Mouse (Mus musculus) hindbrain, embryonic 13.5 days (tissue): ENCODE data around the gene Gpr176. TPM values are rescaled to one million over a fixed set of nuclear protein-coding genes. Genes with fewer than 3 reads are reported as not detected.

Experiments
- ATAC-seq: fragments of 200-750 bp; cut with Nextera tagmentation; 2 replicates; pipeline ENCODE4 v1.8.0; 2017; ENCODE audit warnings: moderate TSS enrichment; ENCODE audit not compliant: low FRiP score
- H3K27ac ChIP-seq: fragments of 300-500 bp; sonication (generic); 2 replicates; pipeline ENCODE4 v1.5.1; 2015; ENCODE audit warnings: inconsistent platforms, mild to moderate bottlenecking, moderate library complexity
- H3K27me3 ChIP-seq: fragments of 300-500 bp; sonication (generic); 2 replicates; pipeline ENCODE4 v1.6.1; 2015; ENCODE audit warnings: mild to moderate bottlenecking, inconsistent platforms
- H3K36me3 ChIP-seq: fragments of 300-500 bp; sonication (generic); 2 replicates; pipeline ENCODE4 v1.6.1; 2015; ENCODE audit warnings: mild to moderate bottlenecking, inconsistent platforms
- H3K4me1 ChIP-seq: fragments of 300-500 bp; sonication (generic); replicated peaks from 2 replicates; pipeline ENCODE4 v1.6.1; 2015; ENCODE audit warnings: inconsistent platforms
- H3K4me2 ChIP-seq: fragments of 300-500 bp; sonication (generic); 2 replicates; pipeline ENCODE4 v1.6.1; 2015; ENCODE audit warnings: inconsistent platforms, mild to moderate bottlenecking, moderate library complexity
- H3K4me3 ChIP-seq: fragments of 300-500 bp; sonication (generic); 2 replicates; pipeline ENCODE4 v1.5.1; 2015; ENCODE audit warnings: mild to moderate bottlenecking, inconsistent platforms
- H3K9ac ChIP-seq: fragments of 300-500 bp; sonication (generic); 2 replicates; pipeline ENCODE4 v1.6.1; 2015; ENCODE audit warnings: mild to moderate bottlenecking, inconsistent platforms
- H3K9me3 ChIP-seq: fragments of 300-500 bp; sonication (generic); 2 replicates; pipeline ENCODE4 v1.6.1; 2016; ENCODE audit warnings: inconsistent platforms
- WGBS: fragments of 180-500 bp; shearing (Covaris S2); methylation state at CpG from one replicate; pipeline ENCODE4 v1.1.7; 2015; 5-methylcytosine and 5-hydroxymethylcytosine counted together
- polyA plus RNA-seq: library from polyadenylated mRNA; unstranded; fragments of >200 nt; fragmentation: Nextera tagmentation; extraction: Ambion mirVana; gene quantifications from 2 replicates; pipeline ENCODE4 v1.2.1, GENCODE M21; 2015

Gpr176 gene
- polyA plus RNA-seq, 1 experiment from 2014 or later, result 2.8 TPM

DNA sequence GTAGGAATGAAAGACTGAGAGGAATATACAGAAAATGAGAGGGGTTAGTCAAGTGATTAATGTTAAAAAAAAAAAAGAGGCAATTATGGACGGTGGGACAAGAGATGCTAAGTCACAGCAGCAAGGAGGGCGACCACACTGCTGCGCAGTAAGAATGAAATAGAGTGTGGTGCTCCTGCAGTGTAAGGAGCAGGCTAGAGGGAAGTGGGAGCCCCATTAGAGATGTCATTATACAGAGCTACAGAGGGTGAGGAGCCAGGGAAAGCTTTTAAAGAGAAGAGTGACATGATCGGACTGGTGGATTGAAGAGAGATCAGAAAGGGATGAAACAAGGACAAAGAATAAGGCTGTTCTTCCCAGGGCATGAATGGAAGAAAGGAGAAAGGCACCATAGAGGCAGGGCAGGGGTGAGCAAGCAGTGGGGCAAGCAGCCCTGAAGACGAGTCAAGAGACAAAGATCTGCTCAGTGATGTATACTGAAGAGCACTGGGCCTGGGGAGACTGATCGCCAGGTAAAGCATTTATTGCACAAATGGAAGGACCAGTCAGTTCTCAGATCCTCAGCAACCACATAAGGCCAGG, 18.0 kb downstream of the Gpr176 start:
- Histone ChIP-seq H3K4me3 (no peak overlapping the region), H3K27me3 (no peaks in the 10 kb centered on the region), H3K36me3 (no peaks in the 10 kb centered on the region), H3K4me1 (peaks cover 14% of the 10 kb centered on the region), H3K9ac (no peak overlapping the region), H3K4me2 (no peak overlapping the region), H3K27ac (no peak overlapping the region), H3K9me3 (no peaks in the 10 kb centered on the region)
- no peak for ATAC-seq
- 39% methylated on average over 6 of the region's 6 CpGs for WGBS

DNA sequence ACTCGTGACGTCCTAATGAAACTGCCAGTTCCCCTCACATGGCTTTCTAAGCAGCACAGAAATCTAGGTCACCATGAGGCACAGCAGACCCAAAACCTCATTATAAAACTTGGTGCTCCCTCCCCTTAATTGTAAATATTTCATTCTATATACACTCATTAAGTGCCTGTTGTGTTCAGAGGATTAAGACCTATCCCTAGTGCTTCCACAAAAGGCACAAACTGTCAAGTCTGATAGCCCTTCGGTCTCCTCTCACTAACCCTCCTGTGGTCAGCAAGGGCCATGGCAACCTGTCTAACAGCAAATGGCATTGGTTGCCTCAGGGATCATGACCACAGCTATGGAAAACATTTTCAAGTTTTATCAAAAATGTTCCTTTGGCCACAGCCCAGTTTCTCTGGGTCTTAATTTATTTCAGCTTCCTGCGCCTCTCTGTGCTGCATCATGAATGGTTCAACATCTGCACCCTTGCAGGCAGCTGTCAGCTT, 19.3 kb downstream of the Gpr176 start:
- Histone ChIP-seq H3K4me2 (no peak overlapping the region), H3K4me1 (peaks cover 14% of the 10 kb centered on the region), H3K27ac (no peak overlapping the region), H3K9ac (no peak overlapping the region), H3K36me3 (no peaks in the 10 kb centered on the region), H3K4me3 (no peak overlapping the region), H3K9me3 (no peaks in the 10 kb centered on the region), H3K27me3 (no peaks in the 10 kb centered on the region)
- 52% methylated on average over 4 of the region's 4 CpGs for WGBS
- ATAC-seq, result no peak; the same call in 1 of the 2 replicates

DNA sequence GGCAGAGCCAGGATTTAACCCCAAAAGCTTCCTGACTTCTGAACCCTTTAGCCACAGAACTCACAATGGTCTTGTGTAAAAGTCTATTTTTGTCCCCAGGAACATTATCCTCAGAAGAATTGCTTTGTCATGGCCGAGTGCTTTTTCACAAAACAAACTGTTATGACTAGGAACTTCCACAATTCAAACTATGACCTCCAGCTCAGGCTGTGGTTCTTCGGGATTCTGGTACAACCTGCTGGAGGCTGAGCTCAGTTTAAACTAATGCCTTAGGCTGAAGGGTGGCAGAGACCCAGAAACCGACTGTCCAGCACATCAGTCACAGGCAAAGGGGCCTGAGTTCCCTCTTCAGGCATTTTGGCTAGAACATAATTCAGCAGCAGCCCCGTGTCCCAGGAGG, 19.7 kb downstream of the Gpr176 start:
- Histone ChIP-seq H3K36me3 (no peaks in the 10 kb centered on the region), H3K4me1 (peaks cover 14% of the 10 kb centered on the region), H3K27me3 (no peaks in the 10 kb centered on the region), H3K9me3 (no peaks in the 10 kb centered on the region), H3K9ac (no peak overlapping the region), H3K4me2 (no peak overlapping the region), H3K4me3 (no peak overlapping the region), H3K27ac (no peak overlapping the region)
- ATAC-seq, result no peak
- WGBS, result 28% methylated on average over 4 of the region's 4 CpGs

DNA sequence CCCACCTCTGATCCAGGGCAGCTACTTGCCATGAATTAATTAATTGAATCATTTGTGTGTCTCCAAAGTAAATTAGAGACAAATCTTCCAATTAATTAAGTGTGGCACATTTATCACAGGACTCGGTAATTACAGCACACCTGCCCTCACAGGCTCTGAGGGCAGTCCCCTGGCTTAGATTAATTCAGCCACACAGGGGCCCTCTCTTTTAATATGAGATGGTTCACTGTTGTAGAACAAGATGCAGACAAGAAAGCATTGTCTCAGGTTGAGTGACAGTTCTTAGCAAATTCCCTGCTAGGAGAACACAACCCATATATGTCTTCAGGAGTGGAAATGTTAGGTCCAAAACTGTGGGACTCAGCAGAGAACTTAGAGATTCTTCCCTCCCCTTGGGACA, 27.7 kb downstream of the Gpr176 start:
- ATAC-seq, result no peak
- 21% methylated on average over 1 of the region's 1 CpGs for WGBS

DNA sequence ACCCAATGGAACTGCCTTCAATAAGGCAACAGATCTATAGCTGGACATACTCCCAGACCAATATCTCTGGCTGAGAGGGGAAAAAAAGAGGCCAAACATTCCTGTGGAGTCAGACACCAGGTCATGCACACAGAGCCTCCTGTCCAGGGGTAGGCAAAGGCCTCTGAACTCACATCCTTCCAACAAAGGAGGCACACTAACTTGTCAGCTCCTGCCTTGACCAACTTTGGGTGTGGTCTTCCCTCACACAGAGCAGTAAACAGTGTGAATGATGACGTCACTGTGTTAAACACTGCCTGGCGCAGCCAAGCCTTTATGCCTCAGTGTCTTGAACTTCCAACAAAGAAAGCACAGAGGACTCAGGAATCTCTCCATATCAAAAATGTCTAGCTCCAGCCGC, 29.3 kb downstream of the Gpr176 start:
- no peak overlapping the region for H3K4me2 ChIP-seq
- H3K9ac ChIP-seq, result no peak overlapping the region
- H3K36me3 ChIP-seq, result no peaks in the 10 kb centered on the region
- 0 out of 2 replicates have a peak, but pooled peaks cover 4% of the 10 kb centered on the region for H3K27me3 ChIP-seq
- H3K4me1 ChIP-seq, result 0 out of 2 replicates have a peak, but pooled peaks cover 7% of the 10 kb centered on the region
- no peak for ATAC-seq
- no peak overlapping the region for H3K27ac ChIP-seq
- H3K4me3 ChIP-seq, result no peak overlapping the region
- WGBS, result 77% methylated on average over 3 of the region's 3 CpGs
- H3K9me3 ChIP-seq, result no peaks in the 10 kb centered on the region

More for the DNA sequence above, 27.7 kb downstream of the Gpr176 start:
- Histone ChIP-seq H3K36me3 (no peaks in the 10 kb centered on the region), H3K9ac (no peak overlapping the region), H3K9me3 (no peaks in the 10 kb centered on the region), H3K4me3 (no peak overlapping the region), H3K4me2 (no peak overlapping the region), H3K27me3 (0 out of 2 replicates have a peak, but pooled peaks cover 4% of the 10 kb centered on the region), H3K4me1 (0 out of 2 replicates have a peak, but pooled peaks cover 7% of the 10 kb centered on the region), H3K27ac (no peak overlapping the region)

DNA sequence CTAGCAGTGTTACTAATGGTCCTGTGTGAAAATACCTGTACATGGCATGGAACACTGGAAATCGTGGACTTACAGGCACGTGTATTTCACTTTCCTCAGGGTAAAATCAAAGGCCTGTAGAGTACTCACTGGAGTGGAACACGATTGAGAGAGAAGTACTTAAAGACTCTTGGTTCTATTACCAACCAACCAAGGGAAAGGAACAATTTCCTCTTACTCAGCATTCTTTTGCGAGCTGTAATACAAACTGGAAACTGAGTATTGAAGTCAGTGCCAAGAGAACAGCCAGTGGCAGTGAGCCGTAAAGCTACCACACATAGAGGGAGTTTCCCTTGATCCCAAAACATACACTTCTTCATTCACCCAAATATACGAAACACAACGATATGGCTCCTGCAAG, 31.9 kb downstream of the Gpr176 start:
- no peak overlapping the region for H3K4me3 ChIP-seq
- 0 out of 2 replicates have a peak, but pooled peaks cover 7% of the 10 kb centered on the region for H3K4me1 ChIP-seq
- ATAC-seq, result no peak
- H3K9me3 ChIP-seq, result no peaks in the 10 kb centered on the region
- WGBS, result 87% methylated on average over 7 of the region's 7 CpGs
- H3K27ac ChIP-seq, result no peak overlapping the region
- no peak overlapping the region for H3K9ac ChIP-seq
- H3K36me3 ChIP-seq, result no peaks in the 10 kb centered on the region
- H3K27me3 ChIP-seq, result 0 out of 2 replicates have a peak, but pooled peaks cover 4% of the 10 kb centered on the region
- no peak overlapping the region for H3K4me2 ChIP-seq

DNA sequence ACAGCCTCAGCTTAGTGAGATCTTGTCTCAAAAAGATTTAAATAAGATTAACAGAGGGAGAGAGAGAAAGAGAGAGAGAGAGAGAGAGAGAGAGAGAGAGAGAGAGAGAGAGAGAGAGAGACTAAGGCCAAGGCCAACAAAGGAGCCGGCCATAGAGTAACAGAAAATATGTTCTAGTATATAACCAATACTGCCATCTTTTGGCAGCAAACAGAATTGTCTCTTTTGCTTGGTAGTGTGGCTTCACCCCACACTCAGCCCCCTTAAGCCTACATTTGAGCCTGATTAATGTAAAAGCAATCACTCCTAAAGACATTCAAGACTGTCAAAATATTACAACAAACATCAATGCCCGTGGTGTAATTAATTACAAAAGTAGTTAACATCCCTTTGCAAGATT, 37.1 kb downstream of the Gpr176 start:
- Histone ChIP-seq H3K27ac (no peak overlapping the region), H3K27me3 (no peaks in the 10 kb centered on the region), H3K4me2 (no peak overlapping the region), H3K4me3 (no peak overlapping the region), H3K36me3 (no peaks in the 10 kb centered on the region), H3K9me3 (no peaks in the 10 kb centered on the region), H3K4me1 (no peaks in the 10 kb centered on the region), H3K9ac (no peak overlapping the region)
- ATAC-seq, result no peak
- WGBS, result 43% methylated on average over 2 of the region's 2 CpGs

DNA sequence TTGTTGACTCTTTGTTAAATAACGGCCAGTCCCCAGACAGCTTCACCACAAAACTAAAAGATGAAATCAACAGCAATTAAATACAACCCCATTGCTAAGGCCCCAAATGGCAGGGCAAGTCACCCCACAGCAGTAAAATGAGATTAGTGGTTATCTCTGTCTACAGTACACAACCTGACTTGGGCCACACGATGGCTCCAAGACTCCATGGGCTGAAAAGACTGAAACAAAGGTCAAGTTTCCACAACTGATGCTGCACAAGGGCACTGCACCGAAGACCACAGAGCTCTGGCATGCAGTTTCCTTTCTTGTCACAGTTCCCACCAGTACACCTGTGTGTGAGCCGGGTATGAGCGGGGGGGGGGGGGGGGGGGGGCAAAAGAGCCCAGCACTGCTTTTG, 50.6 kb downstream of the Gpr176 start:
- no peaks in the 10 kb centered on the region for H3K9me3 ChIP-seq
- WGBS, result 82% methylated on average over 4 of the region's 5 CpGs
- H3K9ac ChIP-seq, result no peak overlapping the region
- H3K4me1 ChIP-seq, result peaks cover 24% of the 10 kb centered on the region
- H3K27ac ChIP-seq, result no peak overlapping the region
- ATAC-seq, result no peak
- H3K27me3 ChIP-seq, result no peaks in the 10 kb centered on the region
- H3K4me3 ChIP-seq, result no peak overlapping the region
- no peak overlapping the region for H3K4me2 ChIP-seq
- H3K36me3 ChIP-seq, result no peaks in the 10 kb centered on the region

DNA sequence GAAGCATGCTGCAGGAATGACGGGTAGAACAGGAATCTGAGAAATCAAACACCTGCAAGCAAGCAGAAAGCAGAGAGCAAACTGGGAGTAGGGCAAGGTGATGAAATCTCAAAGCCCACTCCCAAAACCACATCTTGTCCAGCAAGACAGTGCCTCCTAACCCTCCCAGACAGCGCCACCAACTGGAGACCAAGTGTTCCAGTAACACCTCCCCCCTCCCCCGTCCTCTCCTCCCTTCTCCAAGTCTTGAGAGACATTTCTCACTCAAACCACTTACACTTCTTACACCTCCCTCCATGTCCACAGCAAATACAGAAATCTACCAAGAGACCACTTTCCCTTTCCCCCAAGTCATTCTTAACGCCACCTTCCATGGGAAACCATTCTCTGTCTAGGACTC, 51.4 kb downstream of the Gpr176 start:
- Histone ChIP-seq H3K27ac (no peak overlapping the region), H3K9ac (no peak overlapping the region), H3K36me3 (no peaks in the 10 kb centered on the region), H3K4me3 (no peak overlapping the region), H3K4me2 (no peak overlapping the region), H3K9me3 (no peaks in the 10 kb centered on the region), H3K4me1 (peaks cover 24% of the 10 kb centered on the region), H3K27me3 (no peaks in the 10 kb centered on the region)
- 71% methylated on average over 4 of the region's 4 CpGs for WGBS
- ATAC-seq, result no peak

DNA sequence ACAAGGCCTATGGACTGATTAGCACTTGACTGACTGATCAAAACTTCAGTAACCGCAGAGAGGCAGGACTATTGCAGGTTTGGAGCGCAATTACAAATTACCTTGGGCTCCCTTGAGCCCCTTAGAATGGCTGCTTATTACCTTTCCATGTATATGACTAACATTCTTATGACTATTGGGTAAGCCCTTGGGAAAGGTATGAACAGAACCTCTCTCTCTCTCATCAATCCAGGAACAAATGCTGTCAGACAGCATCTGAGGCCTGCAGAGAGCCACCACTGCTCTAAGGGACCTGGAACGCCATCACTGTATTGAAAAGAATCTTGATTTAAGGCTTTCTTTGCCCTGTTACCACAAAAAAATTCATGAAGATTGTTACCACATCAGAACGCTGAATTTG, 52.1 kb downstream of the Gpr176 start:
- Histone ChIP-seq H3K4me1 (peaks cover 24% of the 10 kb centered on the region), H3K4me3 (no peak overlapping the region), H3K27me3 (no peaks in the 10 kb centered on the region), H3K9ac (no peak overlapping the region), H3K27ac (no peak overlapping the region), H3K36me3 (no peaks in the 10 kb centered on the region), H3K4me2 (no peak overlapping the region), H3K9me3 (no peaks in the 10 kb centered on the region)
- ATAC-seq, result no peak
- 66% methylated on average over 4 of the region's 4 CpGs for WGBS

DNA sequence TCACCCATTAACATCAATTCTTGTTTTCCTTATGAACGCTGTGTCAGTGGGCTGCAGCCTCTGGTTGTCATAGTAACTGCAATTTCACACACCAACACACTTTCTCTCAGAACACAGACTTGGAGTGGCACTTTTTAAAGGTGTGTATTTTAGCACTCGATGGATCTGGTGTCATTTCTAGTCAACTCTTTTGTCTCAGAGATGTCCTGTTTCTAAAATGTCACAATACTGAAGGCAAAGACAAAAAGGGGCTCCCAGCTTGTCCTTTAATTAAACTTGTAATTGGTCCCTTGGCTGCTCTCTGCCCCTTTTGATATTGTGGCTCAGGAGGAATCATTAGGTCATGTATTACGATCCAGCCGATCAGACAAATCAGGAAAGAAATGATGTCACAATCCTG, 52.7 kb downstream of the Gpr176 start:
- Histone ChIP-seq H3K4me1 (peaks cover 24% of the 10 kb centered on the region), H3K9ac (no peak overlapping the region), H3K4me2 (no peak overlapping the region), H3K27me3 (no peaks in the 10 kb centered on the region), H3K4me3 (no peak overlapping the region), H3K36me3 (no peaks in the 10 kb centered on the region), H3K9me3 (no peaks in the 10 kb centered on the region), H3K27ac (0 out of 2 replicates have a peak overlapping the region, but pooled peaks have one; percentile 23)
- no peak for ATAC-seq
- 24% methylated on average over 4 of the region's 4 CpGs for WGBS

DNA sequence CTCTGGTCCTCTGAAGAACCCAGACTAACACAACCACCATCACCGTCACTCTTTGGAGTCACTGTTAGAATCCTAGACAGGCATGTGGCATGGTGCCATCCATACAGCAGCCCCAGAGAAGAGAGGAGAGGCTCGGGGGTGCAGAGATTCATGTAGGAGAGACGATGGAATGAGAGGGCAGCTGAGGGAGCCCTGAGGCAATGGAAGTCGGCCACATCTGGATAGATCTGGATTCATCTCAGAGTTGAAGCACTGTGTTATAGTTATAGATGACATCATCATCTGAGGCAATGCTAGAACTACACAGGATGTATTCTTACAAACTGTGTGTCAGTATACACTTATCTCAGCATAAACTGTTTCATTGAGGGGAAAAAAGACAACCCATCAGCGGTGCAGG, 54.0 kb downstream of the Gpr176 start:
- WGBS, result 68% methylated on average over 5 of the region's 5 CpGs
- Histone ChIP-seq H3K27ac (no peak overlapping the region), H3K36me3 (no peaks in the 10 kb centered on the region), H3K9ac (no peak overlapping the region), H3K27me3 (no peaks in the 10 kb centered on the region), H3K9me3 (no peaks in the 10 kb centered on the region), H3K4me1 (peaks cover 24% of the 10 kb centered on the region), H3K4me2 (no peak overlapping the region), H3K4me3 (no peak overlapping the region)
- ATAC-seq, result no peak

DNA sequence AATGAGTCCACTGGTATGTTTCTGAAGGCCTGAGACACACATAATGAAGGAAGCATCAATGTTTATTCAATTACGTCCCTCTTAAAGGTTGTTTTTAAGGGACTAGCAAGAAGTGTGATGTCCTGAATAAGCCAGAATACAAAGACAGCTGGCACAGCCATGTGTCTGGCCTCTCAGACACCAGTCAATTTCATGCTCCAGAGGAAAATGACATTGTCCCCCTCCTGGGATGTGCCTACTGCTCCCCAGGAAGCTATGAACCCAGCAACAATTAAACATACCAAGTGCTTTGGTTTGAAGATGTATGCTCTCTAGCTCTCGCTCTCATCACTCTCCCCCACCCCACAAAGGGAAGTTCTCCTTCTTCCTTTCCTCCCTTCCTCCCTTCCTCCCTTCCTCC, 56.3 kb downstream of the Gpr176 start:
- Histone ChIP-seq H3K9me3 (no peaks in the 10 kb centered on the region), H3K4me1 (peaks cover 24% of the 10 kb centered on the region), H3K9ac (no peak overlapping the region), H3K4me2 (no peak overlapping the region), H3K4me3 (no peak overlapping the region), H3K36me3 (no peaks in the 10 kb centered on the region), H3K27me3 (no peaks in the 10 kb centered on the region), H3K27ac (peak overlapping the region; percentile 58)
- 39% methylated on average over 2 of the region's 2 CpGs for WGBS
- peak; percentile 50; the same call in 1 of the 2 replicates for ATAC-seq
